Mouse (Mus musculus) stomach, embryonic 15.5 days (tissue): ENCODE measurements at regions not wholly inside any gene's neighbourhood (a gene's known extent, or its start where the extent isn't known, plus 50 kb on each side); places are given as distances from the start of the nearest gene placed in this dataset.
A peak's percentile ranks its signal among the peaks of the same experiment; 100 is the strongest.

ENCODE experiments used
- ATAC-seq: fragments of 200-750 bp; cut with Nextera tagmentation; 2 replicates; pipeline ENCODE4 v1.8.0; 2017; ENCODE audit warnings: low read depth, moderate number of reproducible peaks, moderate TSS enrichment; ENCODE audit not compliant: insufficient read depth, low FRiP score
- H3K27ac ChIP-seq: fragments of 300-500 bp; sonication (generic); 2 replicates; pipeline ENCODE4 v1.5.1; 2015; ENCODE audit warnings: mild to moderate bottlenecking, inconsistent platforms
- H3K27me3 ChIP-seq: fragments of 300-500 bp; sonication (generic); replicated peaks from 2 replicates; pipeline ENCODE4 v1.6.1; 2015; ENCODE audit warnings: inconsistent platforms
- H3K36me3 ChIP-seq: fragments of 300-500 bp; sonication (generic); 2 replicates; pipeline ENCODE4 v1.6.1; 2015; ENCODE audit warnings: inconsistent platforms
- H3K4me1 ChIP-seq: fragments of 300-500 bp; sonication (generic); 2 replicates; pipeline ENCODE4 v1.6.1; 2015; ENCODE audit warnings: inconsistent platforms
- H3K4me2 ChIP-seq: fragments of 300-500 bp; sonication (generic); 2 replicates; pipeline ENCODE4 v1.6.1; 2015; ENCODE audit warnings: mild to moderate bottlenecking, inconsistent platforms
- H3K4me3 ChIP-seq: fragments of 300-500 bp; sonication (generic); replicated peaks from 2 replicates; pipeline ENCODE4 v1.5.1; 2015; ENCODE audit warnings: inconsistent platforms
- H3K9ac ChIP-seq: fragments of 300-500 bp; sonication (generic); 2 replicates; pipeline ENCODE4 v1.6.1; 2015; ENCODE audit warnings: inconsistent platforms
- H3K9me3 ChIP-seq: fragments of 300-500 bp; sonication (generic); 2 replicates; pipeline ENCODE4 v1.6.1; 2016; ENCODE audit warnings: inconsistent platforms
- WGBS: fragments of 180-500 bp; shearing (Covaris S2); methylation state at CpG from one replicate; pipeline ENCODE4 v1.1.7; 2015; 5-methylcytosine and 5-hydroxymethylcytosine counted together

DNA sequence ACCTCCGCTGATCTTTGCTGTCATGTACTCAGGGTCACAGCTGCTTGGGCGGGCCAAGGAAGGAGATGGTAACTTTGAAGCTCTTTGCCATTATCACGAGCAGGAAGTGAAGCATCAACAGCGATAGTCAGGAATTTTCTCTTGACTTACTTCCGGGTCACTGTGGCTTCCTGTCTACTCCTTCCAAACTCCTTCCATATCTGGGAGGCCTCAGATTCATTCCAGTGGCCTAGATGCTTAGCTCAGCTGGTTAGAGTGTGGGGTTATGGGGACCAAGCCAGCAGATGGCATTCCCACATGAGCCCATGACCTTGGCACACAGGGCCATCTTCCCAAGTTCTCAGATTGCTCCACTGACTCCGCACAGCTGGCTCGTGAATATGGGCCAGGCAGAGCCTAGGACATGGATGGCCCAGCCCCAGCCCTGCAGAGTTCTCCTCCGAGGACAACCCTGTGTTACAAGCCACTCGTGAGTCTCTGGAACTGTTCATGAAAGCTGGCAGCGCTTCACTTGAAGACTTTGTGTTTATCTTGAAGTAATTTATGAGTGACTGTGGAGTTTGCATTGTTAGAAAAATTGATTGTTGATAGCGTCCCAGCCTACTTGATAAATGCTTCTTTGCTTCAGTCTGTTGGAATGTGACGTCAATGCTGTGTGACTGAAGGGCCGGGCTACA, 133.2 kb downstream of the Slc30a10 start:
- Histone ChIP-seq H3K4me3 (no peak overlapping the region), H3K27ac (no peak overlapping the region), H3K9me3 (no peaks in the 10 kb centered on the region), H3K4me1 (no peaks in the 10 kb centered on the region), H3K9ac (no peak overlapping the region), H3K27me3 (no peaks in the 10 kb centered on the region), H3K36me3 (no peaks in the 10 kb centered on the region), H3K4me2 (no peak overlapping the region)
- 49% methylated on average over 13 of the region's 13 CpGs for WGBS
- ATAC-seq: peak; percentile 47; the same call in 1 of the 2 replicates

DNA sequence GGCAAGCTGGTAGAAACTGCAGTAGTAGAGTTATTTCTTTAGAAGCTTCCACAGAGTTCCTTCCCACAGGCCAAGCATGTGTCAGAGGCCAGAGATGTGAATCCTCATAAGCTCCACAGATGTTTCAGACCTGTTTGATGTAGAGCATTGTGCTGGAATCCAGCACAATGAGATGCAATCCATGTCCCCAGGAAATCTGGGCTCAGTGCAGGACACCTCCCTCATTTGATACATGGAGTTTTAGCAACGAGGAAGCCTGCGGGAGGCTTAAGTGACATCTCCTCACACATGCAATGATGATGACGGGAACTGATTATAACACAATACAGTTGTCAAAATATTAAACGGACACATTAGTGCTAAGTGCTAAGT, 133.7 kb downstream of the Slc30a10 start:
- H3K4me1 ChIP-seq: no peaks in the 10 kb centered on the region
- no peak overlapping the region for H3K27ac ChIP-seq
- H3K9me3 ChIP-seq: no peaks in the 10 kb centered on the region
- ATAC-seq: no peak
- no peak overlapping the region for H3K4me2 ChIP-seq
- H3K27me3 ChIP-seq: no peaks in the 10 kb centered on the region
- 66% methylated on average over 4 of the region's 4 CpGs for WGBS
- H3K36me3 ChIP-seq: no peaks in the 10 kb centered on the region
- H3K9ac ChIP-seq: no peak overlapping the region
- H3K4me3 ChIP-seq: no peak overlapping the region

DNA sequence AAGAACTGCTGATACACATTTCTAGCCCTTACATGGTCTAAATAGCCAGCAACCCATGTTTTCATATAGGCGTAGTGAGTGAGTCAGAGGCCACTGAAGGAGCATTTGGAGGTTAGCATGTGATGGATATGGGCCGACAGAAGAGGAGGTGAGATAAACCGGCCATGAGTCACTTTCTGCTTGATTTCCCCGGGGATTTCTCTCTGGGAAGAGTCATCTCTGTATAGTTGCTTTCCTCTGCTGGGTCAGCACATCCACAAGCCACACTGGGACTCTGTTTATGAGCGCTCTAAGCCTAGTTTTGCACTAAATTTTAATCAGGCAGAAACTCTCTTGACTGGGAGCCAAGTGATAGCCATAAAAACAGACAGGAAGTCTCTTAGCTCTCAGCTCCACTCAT, 142.2 kb downstream of the Slc30a10 start:
- 70% methylated on average over 5 of the region's 5 CpGs for WGBS
- no peak overlapping the region for H3K4me3 ChIP-seq

DNA sequence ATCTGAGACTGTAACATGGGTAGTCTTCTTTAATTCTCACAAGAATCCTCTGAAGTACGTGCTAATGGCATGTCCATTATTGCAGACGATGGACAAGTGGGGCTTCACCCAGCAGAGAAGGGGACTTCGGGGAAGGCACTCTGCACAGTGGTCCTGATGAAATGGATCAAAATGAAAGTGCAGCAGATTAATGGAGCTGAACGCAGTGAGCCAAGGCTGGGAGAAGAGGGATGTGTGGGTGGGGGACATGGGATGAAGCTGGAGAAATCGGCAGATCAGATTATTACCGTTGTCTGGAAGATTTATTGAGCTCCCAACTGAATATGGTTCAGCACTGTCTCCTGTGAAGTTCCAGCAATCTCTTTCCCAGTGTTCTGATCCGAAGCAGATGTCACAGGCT, 143.9 kb downstream of the Slc30a10 start:
- no peak overlapping the region for H3K9ac ChIP-seq
- H3K27me3 ChIP-seq: no peaks in the 10 kb centered on the region
- no peaks in the 10 kb centered on the region for H3K36me3 ChIP-seq
- H3K27ac ChIP-seq: no peak overlapping the region
- no peak overlapping the region for H3K4me2 ChIP-seq
- no peaks in the 10 kb centered on the region for H3K9me3 ChIP-seq
- 78% methylated on average over 7 of the region's 7 CpGs for WGBS
- ATAC-seq: no peak
- no peak overlapping the region for H3K4me3 ChIP-seq
- no peaks in the 10 kb centered on the region for H3K4me1 ChIP-seq

More for the DNA sequence above, 142.2 kb downstream of the Slc30a10 start:
- H3K4me2 ChIP-seq: no peak overlapping the region
- no peak overlapping the region for H3K9ac ChIP-seq
- no peak for ATAC-seq
- H3K9me3 ChIP-seq: no peaks in the 10 kb centered on the region
- no peak overlapping the region for H3K27ac ChIP-seq
- no peaks in the 10 kb centered on the region for H3K27me3 ChIP-seq
- H3K36me3 ChIP-seq: no peaks in the 10 kb centered on the region
- no peaks in the 10 kb centered on the region for H3K4me1 ChIP-seq

DNA sequence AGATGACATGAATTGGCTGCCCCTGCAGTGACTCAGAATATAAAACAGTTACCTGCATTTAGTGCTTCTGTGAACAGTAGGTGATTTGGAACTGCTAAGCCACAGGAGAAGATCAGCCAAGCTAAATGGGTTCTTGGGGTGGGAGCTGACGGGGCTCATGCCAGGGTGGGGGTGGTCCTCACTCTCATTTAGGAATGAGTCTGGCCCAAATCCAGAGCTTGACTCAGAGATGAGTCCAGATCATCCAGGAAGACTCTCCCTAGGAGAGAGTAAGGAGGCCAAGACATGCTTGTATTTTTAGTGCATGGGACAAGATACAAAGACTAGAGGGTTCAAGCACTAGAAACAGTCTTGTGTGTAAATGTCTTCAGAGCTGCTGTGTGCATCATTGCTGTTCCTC, 146.5 kb downstream of the Slc30a10 start:
- 83% methylated on average over 1 of the region's 1 CpGs for WGBS
- ATAC-seq: no peak
- H3K36me3 ChIP-seq: no peaks in the 10 kb centered on the region
- H3K4me1 ChIP-seq: no peaks in the 10 kb centered on the region
- no peaks in the 10 kb centered on the region for H3K27me3 ChIP-seq
- no peaks in the 10 kb centered on the region for H3K9me3 ChIP-seq
- H3K9ac ChIP-seq: no peak overlapping the region
- H3K4me3 ChIP-seq: no peak overlapping the region
- no peak overlapping the region for H3K4me2 ChIP-seq
- H3K27ac ChIP-seq: no peak overlapping the region

DNA sequence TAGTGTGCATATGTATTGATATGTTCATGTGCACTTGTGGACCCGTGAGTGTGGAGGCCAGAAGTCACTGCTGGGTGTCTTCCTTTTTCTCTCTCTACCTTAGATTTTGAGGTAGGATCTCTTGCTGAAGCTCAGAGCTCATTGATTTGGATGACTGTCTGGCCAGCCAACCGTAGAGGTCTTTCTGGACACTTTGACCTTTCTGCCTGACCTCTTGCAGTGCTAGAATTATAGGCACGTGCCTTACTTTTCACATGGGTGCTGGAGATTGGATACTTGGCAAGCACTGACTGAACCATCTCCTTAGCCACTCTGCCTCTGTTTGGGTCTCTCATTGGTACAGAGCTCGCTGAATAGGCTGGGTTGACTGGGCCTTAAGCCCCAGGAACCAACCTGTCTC, 151.3 kb downstream of the Slc30a10 start:
- Histone ChIP-seq H3K4me2 (no peak overlapping the region), H3K27ac (no peak overlapping the region), H3K4me3 (no peak overlapping the region), H3K9me3 (no peaks in the 10 kb centered on the region), H3K9ac (no peak overlapping the region), H3K36me3 (no peaks in the 10 kb centered on the region), H3K27me3 (no peaks in the 10 kb centered on the region), H3K4me1 (no peaks in the 10 kb centered on the region)
- no peak for ATAC-seq
- 86% methylated on average over 4 of the region's 4 CpGs for WGBS

DNA sequence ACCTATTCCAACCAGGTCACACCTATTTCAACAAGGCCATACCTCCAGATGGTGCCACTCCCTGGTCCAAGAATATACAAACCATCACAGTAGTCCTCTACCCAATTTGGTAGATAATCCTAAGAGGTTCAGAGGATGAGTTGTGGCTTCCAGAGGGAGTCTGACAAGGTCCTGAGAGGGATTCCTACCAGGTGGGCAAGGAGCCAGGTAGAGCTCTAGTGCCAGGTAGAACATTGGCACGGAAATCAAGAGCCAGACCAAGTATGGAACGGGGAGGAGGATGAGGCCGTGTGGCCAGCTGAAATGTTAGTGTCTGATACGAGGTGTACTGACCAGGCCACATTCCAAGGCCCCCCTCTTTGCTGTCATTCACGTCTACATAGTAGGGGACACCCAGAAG, 153.0 kb downstream of the Slc30a10 start:
- H3K4me2 ChIP-seq: no peak overlapping the region
- no peak for ATAC-seq
- no peaks in the 10 kb centered on the region for H3K4me1 ChIP-seq
- no peak overlapping the region for H3K4me3 ChIP-seq
- no peaks in the 10 kb centered on the region for H3K9me3 ChIP-seq
- no peaks in the 10 kb centered on the region for H3K27me3 ChIP-seq
- no peak overlapping the region for H3K9ac ChIP-seq
- 76% methylated on average over 5 of the region's 5 CpGs for WGBS
- H3K27ac ChIP-seq: no peak overlapping the region
- H3K36me3 ChIP-seq: no peaks in the 10 kb centered on the region

DNA sequence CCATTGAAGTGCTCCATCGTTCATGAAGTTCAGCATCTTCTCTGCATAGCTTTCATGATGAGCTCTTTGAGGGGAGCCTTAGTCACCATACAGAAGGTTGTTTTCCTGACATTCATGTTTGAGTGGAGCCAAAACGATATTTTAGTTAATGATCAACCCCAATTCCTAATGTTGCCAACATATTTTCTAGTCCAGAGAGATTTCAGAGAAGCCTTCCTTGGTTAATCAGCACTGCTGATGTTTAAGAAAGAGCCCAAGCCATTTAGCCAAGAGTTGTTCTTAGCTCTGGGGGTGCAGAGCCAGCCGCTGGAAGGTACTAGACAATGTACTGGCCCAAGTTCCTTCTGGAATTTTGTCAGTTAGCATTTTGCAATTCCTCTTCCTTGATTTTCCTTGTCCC, 153.8 kb downstream of the Slc30a10 start:
- Histone ChIP-seq H3K27ac (no peak overlapping the region), H3K9ac (no peak overlapping the region), H3K4me3 (no peak overlapping the region), H3K4me1 (no peaks in the 10 kb centered on the region), H3K9me3 (no peaks in the 10 kb centered on the region), H3K36me3 (no peaks in the 10 kb centered on the region), H3K4me2 (no peak overlapping the region), H3K27me3 (no peaks in the 10 kb centered on the region)
- WGBS: 85% methylated on average over 3 of the region's 3 CpGs
- ATAC-seq: no peak

DNA sequence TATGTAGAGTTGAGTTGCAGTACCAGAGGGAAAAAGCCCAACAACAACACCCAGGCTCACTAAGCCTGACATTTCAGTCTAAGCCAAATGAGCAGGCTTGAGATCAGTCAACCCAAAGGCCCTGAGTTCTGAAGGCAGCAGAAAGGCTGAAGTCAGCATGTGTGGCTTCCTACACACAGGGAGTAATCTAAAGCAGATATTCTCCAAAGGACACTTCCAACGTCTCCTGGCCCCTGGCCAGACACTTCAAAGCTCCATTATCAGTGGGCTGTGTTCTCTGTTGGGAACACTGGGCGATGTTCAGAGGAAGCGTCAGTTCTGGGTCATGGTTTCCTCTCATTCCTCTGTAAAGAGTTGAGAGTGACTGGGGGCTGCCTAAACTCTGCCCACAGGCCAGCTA, 155.9 kb downstream of the Slc30a10 start:
- Histone ChIP-seq H3K9ac (no peak overlapping the region), H3K4me3 (no peak overlapping the region), H3K4me2 (no peak overlapping the region), H3K36me3 (no peaks in the 10 kb centered on the region), H3K27me3 (no peaks in the 10 kb centered on the region), H3K9me3 (no peaks in the 10 kb centered on the region), H3K27ac (no peak overlapping the region), H3K4me1 (no peaks in the 10 kb centered on the region)
- ATAC-seq: no peak
- 63% methylated on average over 3 of the region's 3 CpGs for WGBS

DNA sequence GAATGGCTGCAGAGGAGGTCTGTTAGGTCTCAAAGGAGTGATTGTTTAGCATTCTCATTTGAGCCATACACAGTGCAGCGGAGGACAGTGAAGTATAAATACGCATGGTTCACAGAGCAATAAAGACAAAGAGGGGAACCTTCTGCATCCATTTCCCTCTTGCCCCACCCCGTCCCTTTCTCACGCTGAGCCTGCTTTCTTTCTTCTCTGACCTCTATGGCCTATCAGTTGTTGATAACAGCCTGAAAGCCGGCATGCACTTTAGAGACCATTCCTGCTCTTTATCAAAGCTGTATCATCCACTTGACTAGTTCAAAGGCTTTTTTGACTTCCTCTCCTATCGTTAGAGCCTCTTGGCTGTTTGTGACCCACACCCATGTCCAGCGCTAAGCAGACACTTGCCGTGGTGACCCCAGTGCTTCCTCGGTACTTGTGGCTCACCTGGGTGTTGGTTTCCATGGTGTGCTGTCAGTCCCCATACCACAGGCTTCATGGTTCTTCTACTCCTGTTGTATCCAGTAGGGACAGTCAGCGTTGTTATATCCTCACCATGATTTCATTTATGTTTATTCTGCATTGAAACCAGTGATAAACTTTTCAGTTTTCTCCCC, 161.3 kb downstream of the Slc30a10 start:
- Histone ChIP-seq H3K27me3 (no peaks in the 10 kb centered on the region), H3K9me3 (no peaks in the 10 kb centered on the region), H3K4me2 (no peak overlapping the region), H3K4me1 (no peaks in the 10 kb centered on the region), H3K36me3 (no peaks in the 10 kb centered on the region), H3K9ac (no peak overlapping the region), H3K4me3 (no peak overlapping the region), H3K27ac (peak overlapping the region; percentile 45; the same call in 1 of the 2 replicates)
- WGBS: 26% methylated on average over 10 of the region's 10 CpGs
- no peak for ATAC-seq

DNA sequence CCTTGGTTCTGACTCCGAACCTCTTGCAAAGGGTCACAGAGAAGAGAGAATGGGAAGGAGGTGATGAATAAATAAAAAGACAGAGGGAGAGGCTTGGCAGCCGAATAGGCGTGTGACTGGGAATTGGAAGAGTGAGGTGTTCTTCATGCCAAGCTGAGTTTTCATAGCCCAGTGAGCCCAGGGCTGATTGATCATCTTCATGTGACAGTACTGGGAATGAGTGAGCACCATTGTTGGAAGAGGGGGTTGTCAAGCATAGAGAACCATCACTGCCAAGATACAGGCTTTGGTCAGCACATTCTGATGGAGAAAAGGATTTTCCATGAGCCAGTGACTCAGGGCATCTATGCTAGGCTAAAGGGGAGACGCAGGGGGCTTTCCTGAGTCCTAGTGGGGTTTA, 163.0 kb downstream of the Slc30a10 start:
- no peak overlapping the region for H3K4me2 ChIP-seq
- H3K9ac ChIP-seq: no peak overlapping the region
- ATAC-seq: no peak
- no peak overlapping the region for H3K4me3 ChIP-seq
- H3K9me3 ChIP-seq: no peaks in the 10 kb centered on the region
- no peaks in the 10 kb centered on the region for H3K4me1 ChIP-seq
- no peaks in the 10 kb centered on the region for H3K27me3 ChIP-seq
- H3K27ac ChIP-seq: no peak overlapping the region
- WGBS: 84% methylated on average over 4 of the region's 4 CpGs
- no peaks in the 10 kb centered on the region for H3K36me3 ChIP-seq

DNA sequence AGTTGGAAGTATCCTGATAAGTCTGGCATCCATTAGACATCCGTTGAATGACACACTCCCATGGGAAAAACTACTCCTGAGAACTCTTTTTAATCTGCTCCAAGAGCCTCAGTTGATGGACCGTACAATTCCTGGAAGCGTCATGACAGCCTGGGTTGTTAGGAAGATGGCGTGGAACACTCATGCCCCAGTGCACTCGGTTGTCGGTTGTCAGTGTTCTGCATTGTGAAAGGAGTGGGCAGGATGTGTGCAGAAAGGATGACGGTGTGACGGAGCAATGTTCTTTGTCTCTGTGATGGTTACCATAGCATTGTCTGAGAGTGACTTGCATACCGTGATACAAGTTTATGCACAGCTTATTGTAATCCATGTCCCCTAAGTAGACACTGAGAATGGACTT, 164.4 kb downstream of the Slc30a10 start:
- Histone ChIP-seq H3K9ac (no peak overlapping the region), H3K4me1 (no peaks in the 10 kb centered on the region), H3K27me3 (no peaks in the 10 kb centered on the region), H3K4me2 (no peak overlapping the region), H3K27ac (no peak overlapping the region), H3K4me3 (no peak overlapping the region), H3K9me3 (no peaks in the 10 kb centered on the region), H3K36me3 (no peaks in the 10 kb centered on the region)
- WGBS: 73% methylated on average over 9 of the region's 9 CpGs
- ATAC-seq: no peak

DNA sequence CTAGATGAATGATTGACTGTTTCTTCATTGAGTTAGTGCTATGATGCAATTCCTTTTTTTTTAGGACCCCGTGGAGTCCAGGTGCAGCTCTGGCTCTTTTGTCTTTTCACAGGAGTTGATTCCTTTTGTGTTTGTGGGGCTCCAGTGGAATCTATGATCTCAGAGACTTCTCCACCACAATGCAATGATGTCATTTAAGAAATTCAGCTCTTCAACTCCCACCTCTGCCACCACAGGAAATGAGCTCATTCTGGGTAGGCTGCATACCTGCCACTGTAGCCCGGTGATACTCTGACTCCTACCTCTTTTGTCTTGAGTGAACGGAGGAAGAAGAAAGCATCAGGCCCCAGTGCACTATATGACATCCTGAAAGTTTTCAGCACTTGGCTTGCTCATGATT, 173.8 kb downstream of the Slc30a10 start:
- Histone ChIP-seq H3K4me1 (no peaks in the 10 kb centered on the region), H3K27me3 (no peaks in the 10 kb centered on the region), H3K4me2 (no peak overlapping the region), H3K9ac (no peak overlapping the region), H3K36me3 (no peaks in the 10 kb centered on the region), H3K4me3 (no peak overlapping the region), H3K9me3 (no peaks in the 10 kb centered on the region), H3K27ac (no peak overlapping the region)
- WGBS: 77% methylated on average over 3 of the region's 3 CpGs
- ATAC-seq: no peak
